Mouse (Mus musculus) myocyte (in vitro differentiated cells): ENCODE results near the gene Zfp13.

Experiments
- E2F4 ChIP-seq: IDR thresholded peaks from one replicate; pipeline ENCODE4 v1.6.1; 2011; ENCODE audit warnings: mild to moderate bottlenecking, control low read depth, moderate library complexity; ENCODE audit not compliant: insufficient read depth
- MAX ChIP-seq: IDR thresholded peaks from one replicate; pipeline ENCODE4 v1.6.1; 2011; ENCODE audit warnings: low read depth, mild to moderate bottlenecking, control low read depth
- POLR2A ChIP-seq: IDR thresholded peaks from one replicate; pipeline ENCODE4 v1.6.1; 2011; ENCODE audit warnings: low read depth, mild to moderate bottlenecking, control low read depth, moderate library complexity; ENCODE audit not compliant: insufficient read length

- TF ChIP-seq MAX (no peak), POLR2A (no peak), E2F4 (no peak)
Observed at GRCm38 (mm10) chr17:23574130-23574529, 25.2 kb downstream of the Zfp13 start.
